ENCODE assay signal across 13 mouse cellular contexts in genomic region chr2:163350443-163350842, GRCm38 (mm10). TPM values are rescaled to one million over a fixed set of nuclear protein-coding genes. Genes with fewer than 3 reads are reported as not detected.
DNase-seq lines count a peak whose midpoint lies in the region; ATAC-seq and TF ChIP-seq lines count a peak whose summit lies in the region.
"Had no signal": no experiment of that assay in that cellular context is flagged by ENCODE, and none has a peak within 500 bp of the region (broad histone marks: within the 10 kb centered on the region; RNA-seq: fewer than 3 reads in every experiment).

No protein-coding gene starts in this region.

- H3K4me1 ChIP-seq in intestine, embryonic 14.5 days (replicated peaks; ENCODE audit: control insufficient read depth, insufficient read depth, low read length) = peaks cover 17% of the 10 kb centered on the region; the same call in 1 of the 2 replicates
- peaks cover 10% of the 10 kb centered on the region; the same call in 1 of the 2 replicates for H3K4me1 ChIP-seq in intestine, embryonic 16.5 days (ENCODE audit: control insufficient read depth, insufficient read depth, low read length)
- no peaks in the 10 kb centered on the region for H3K4me1 ChIP-seq in CH12.LX (ENCODE audit: control insufficient read depth in 1 of 2, insufficient read depth in 2 of 2)
- peaks cover 33% of the 10 kb centered on the region for H3K4me1 ChIP-seq in liver, embryonic 15.5 days (replicated peaks)
- H3K4me1 ChIP-seq: forebrain, embryonic 12.5 days had no signal

- WGBS in intestine, embryonic 14.5 days = 51% methylated on average over 5 of the region's 5 CpGs
- WGBS in intestine, embryonic 16.5 days = 56% methylated on average over 5 of the region's 5 CpGs
- WGBS in liver, embryonic 15.5 days (ENCODE audit: insufficient replicate concordance) = 19% methylated on average over 5 of the region's 5 CpGs

- H3K27me3 ChIP-seq in intestine, embryonic 14.5 days (replicated peaks; ENCODE audit: control insufficient read depth, insufficient read depth, low read length) = no peaks in the 10 kb centered on the region
- no peaks in the 10 kb centered on the region for H3K27me3 ChIP-seq in intestine, embryonic 16.5 days (replicated peaks; ENCODE audit: control insufficient read depth, insufficient read depth, low read length)
- H3K27me3 ChIP-seq in CH12.LX (replicated peaks) = peaks cover 91% of the 10 kb centered on the region
- H3K27me3 ChIP-seq in liver, embryonic 15.5 days = peaks cover 16% of the 10 kb centered on the region

- H3K4me3 ChIP-seq in intestine, embryonic 14.5 days (ENCODE audit: low read depth, low read length) = no peak overlapping the region
- H3K4me3 ChIP-seq in intestine, embryonic 16.5 days (ENCODE audit: low read length) = no peak overlapping the region
- H3K4me3 ChIP-seq in CH12.LX (replicated peaks in 1 of 3; ENCODE audit: low read depth in 2 of 3, low read length in 2 of 3, poor library complexity in 1 of 3) = no peak overlapping the region
- H3K4me3 ChIP-seq in liver, embryonic 15.5 days (replicated peaks) = no peak overlapping the region
- H3K4me3 ChIP-seq: forebrain, embryonic 12.5 days had no signal

- peak; percentile 20 to 56; a peak in 3 of 4 replicates for TF ChIP-seq CTCF in CH12.LX (conservative IDR thresholded peaks at IDR 0.05 in 1 of 2, IDR thresholded peaks at IDR 0.05 in 1 of 2; ENCODE audit: low read depth in 2 of 2, low read length in 2 of 2)

- DNase-seq in intestine, embryonic 14.5 days (ENCODE audit: low spot score) = no peak
- DNase-seq in CH12.LX (ENCODE audit: extremely low read depth) = no peak
- peak; percentile 10 for DNase-seq in brain, adult 2 months (ENCODE audit: low read depth, low spot score)
- DNase-seq in ovary, adult 18-20 months (ENCODE audit: low spot score) = no peak
- no peak for DNase-seq in adrenal gland, postnatal 10 days
- no peak for DNase-seq in B cell, adult 2 months
- DNase-seq: heart, adult 11 months; lung, postnatal 14 days; right cerebral cortex, adult 18-20 months had no signal

- H3K36me3 ChIP-seq in intestine, embryonic 14.5 days (ENCODE audit: control insufficient read depth, insufficient read depth, low read length) = no peaks in the 10 kb centered on the region
- no peaks in the 10 kb centered on the region for H3K36me3 ChIP-seq in intestine, embryonic 16.5 days (ENCODE audit: control insufficient read depth, insufficient read depth, low read length)
- no peaks in the 10 kb centered on the region for H3K36me3 ChIP-seq in CH12.LX (replicated peaks in 1 of 2; ENCODE audit: control insufficient read depth in 1 of 2, insufficient read depth in 1 of 2, low read length in 1 of 2)
- no peaks in the 10 kb centered on the region for H3K36me3 ChIP-seq in liver, embryonic 15.5 days (replicated peaks)
- H3K36me3 ChIP-seq: forebrain, embryonic 12.5 days had no signal

- in situ Hi-C loops in CH12.LX (cut with MboI; ENCODE audit: low pct_ligation_motif_present, low pct_unique_long_range_greater_than_20kb, low sequenced_read_pairs) = no loop called here

- H3K9ac ChIP-seq in intestine, embryonic 14.5 days (ENCODE audit: low read length) = no peak overlapping the region
- H3K9ac ChIP-seq in intestine, embryonic 16.5 days (ENCODE audit: low read depth, low read length) = no peak overlapping the region
- no peak overlapping the region for H3K9ac ChIP-seq in CH12.LX (ENCODE audit: insufficient read depth, low read depth)
- no peak overlapping the region for H3K9ac ChIP-seq in liver, embryonic 15.5 days
- H3K9ac ChIP-seq: forebrain, embryonic 12.5 days had no signal

- dilution Hi-C loops in CH12.LX (cut with MboI; ENCODE audit: extremely low pct_ligation_motif_present, extremely low pct_unique_long_range_greater_than_20kb, low sequenced_read_pairs) = no loop called here

- peak overlapping the region; percentile 89; the same call in 1 of the 2 replicates for H3K27ac ChIP-seq in intestine, embryonic 14.5 days (ENCODE audit: low read depth)
- H3K27ac ChIP-seq in intestine, embryonic 16.5 days (ENCODE audit: low read length) = no peak overlapping the region
- no peak overlapping the region for H3K27ac ChIP-seq in CH12.LX (ENCODE audit: insufficient read depth, low read depth)
- H3K27ac ChIP-seq in liver, embryonic 15.5 days (replicated peaks) = peak overlapping the region; percentile 39
- H3K27ac ChIP-seq: forebrain, embryonic 12.5 days had no signal

- peak; percentile 34 for TF ChIP-seq RAD21 in CH12.LX (IDR thresholded peaks at IDR 0.05; ENCODE audit: low read depth, low read length)

- no peak for TF ChIP-seq POLR2A in CH12.LX (IDR thresholded peaks at IDR 0.05; ENCODE audit: low read depth, low read length)

- ATAC-seq in intestine, embryonic 14.5 days (replicated peaks; ENCODE audit: low FRiP score, low TSS enrichment, low read depth) = no peak
- ATAC-seq in intestine, embryonic 16.5 days = no peak
- ATAC-seq in liver, embryonic 15.5 days (ENCODE audit: insufficient read depth) = peak; percentile 66
- ATAC-seq: inflammation-experienced regulatory T-cells, adult 6 months had no signal

- no peak for TF ChIP-seq EP300 in CH12.LX (IDR thresholded peaks at IDR 0.05; ENCODE audit: low read length)

- H3K9me3 ChIP-seq in intestine, embryonic 14.5 days (ENCODE audit: control insufficient read depth, low read length) = no peaks in the 10 kb centered on the region
- H3K9me3 ChIP-seq in intestine, embryonic 16.5 days (ENCODE audit: control insufficient read depth, low read length) = no peaks in the 10 kb centered on the region
- peaks cover 4% of the 10 kb centered on the region for H3K9me3 ChIP-seq in CH12.LX (replicated peaks; ENCODE audit: low read length)
- H3K9me3 ChIP-seq in liver, embryonic 15.5 days (replicated peaks) = no peaks in the 10 kb centered on the region
- H3K9me3 ChIP-seq: forebrain, embryonic 12.5 days had no signal

- H3K4me2 ChIP-seq in intestine, embryonic 14.5 days (ENCODE audit: low read length) = no peak overlapping the region
- H3K4me2 ChIP-seq in intestine, embryonic 16.5 days (ENCODE audit: low read depth, low read length) = no peak overlapping the region
- H3K4me2 ChIP-seq in CH12.LX (ENCODE audit: insufficient read depth, low read depth, poor library complexity, severe bottlenecking) = no peak overlapping the region
- peak overlapping the region; percentile 44 for H3K4me2 ChIP-seq in liver, embryonic 15.5 days
- H3K4me2 ChIP-seq: forebrain, embryonic 12.5 days had no signal

- H3K79me2 ChIP-seq in CH12.LX (replicated peaks; ENCODE audit: control insufficient read depth, extremely low read depth, insufficient read depth, poor library complexity, severe bottlenecking) = no peaks in the 10 kb centered on the region

TF ChIP-seq in CH12.LX, 34 proteins besides CTCF, POLR2A, EP300 and RAD21:
- TF ChIP-seq ZC3H11A (IDR thresholded peaks at IDR 0.05; ENCODE audit: low read depth, low read length) (no peak), MAFK (IDR thresholded peaks at IDR 0.05; ENCODE audit: insufficient replicate concordance, low read length) (no peak), SIN3A (IDR thresholded peaks at IDR 0.05; ENCODE audit: low read length) (no peak), USF1 (IDR thresholded peaks at IDR 0.05; ENCODE audit: low read depth, low read length) (no peak), CHD2 (IDR thresholded peaks at IDR 0.05; ENCODE audit: low read length) (no peak), ZNF384 (IDR thresholded peaks at IDR 0.05; ENCODE audit: low read depth, low read length) (no peak), TCF12 (IDR thresholded peaks at IDR 0.05; ENCODE audit: low read depth, low read length) (no peak), ELF1 (IDR thresholded peaks at IDR 0.05; ENCODE audit: low read depth, low read length) (no peak), USF2 (conservative IDR thresholded peaks at IDR 0.05; ENCODE audit: low read depth, low read length) (no peak), BHLHE40 (IDR thresholded peaks at IDR 0.05; ENCODE audit: low read depth, low read length) (no peak), TBP (conservative IDR thresholded peaks at IDR 0.05; ENCODE audit: low read depth, low read length) (no peak), MAX (IDR thresholded peaks at IDR 0.05; ENCODE audit: low read length) (no peak), MAZ (IDR thresholded peaks at IDR 0.05; ENCODE audit: low read depth, low read length) (no peak), ETS1 (conservative IDR thresholded peaks at IDR 0.05; ENCODE audit: low read depth, low read length) (no peak), NELFE (IDR thresholded peaks at IDR 0.05; ENCODE audit: low read depth, low read length) (no peak), MXI1 (IDR thresholded peaks at IDR 0.05; ENCODE audit: low read depth, low read length) (no peak), UBTF (IDR thresholded peaks at IDR 0.05; ENCODE audit: low read depth, low read length) (no peak), IRF4 (IDR thresholded peaks at IDR 0.05; ENCODE audit: low read depth, low read length) (no peak), JUND (conservative IDR thresholded peaks at IDR 0.05; ENCODE audit: low read depth, low read length) (no peak)

RNA-seq across cellular contexts. Expression of gene Jph2, which starts 47.4 kb away (rescaled TPM):
- polyA plus RNA-seq in intestine, embryonic 14.5 days (2014; fragmentation: Nextera tagmentation; extraction: Ambion mirVana) = 5.6 and 5.9 TPM in 2 replicates
- polyA plus RNA-seq in intestine, embryonic 16.5 days (2015; fragmentation: Nextera tagmentation; extraction: Ambion mirVana) = 6.3 and 7.5 TPM in 2 replicates
- total RNA-seq in CH12.LX (2012; rRNA removed) (not detected in 2 replicates), CH12.LX (2014; rRNA removed) (not detected in 2 replicates)
- not detected in 2 replicates for polyA plus RNA-seq in CH12.LX (2012; ENCODE audit: insufficient read length, low read depth)
- 0.21 and 0.23 TPM in 2 replicates for polyA plus RNA-seq in liver, embryonic 15.5 days (2015; fragmentation: Nextera tagmentation; extraction: Ambion mirVana)
- 10 to 100 TPM; 11.5 to 23.5 TPM for total RNA-seq in adrenal gland, postnatal 10 days (2021)
- polyA plus RNA-seq: inflammation-experienced regulatory T-cells, adult 6 months had no signal

Comparison
In these comparisons a context has a peak if more than half of its experiments do, and no peak if none do; other contexts are left out.
1. H3K27ac ChIP-seq: peak in intestine, embryonic 14.5 days (single experiment) and liver, embryonic 15.5 days (single experiment); none in intestine, embryonic 16.5 days (single experiment) and CH12.LX (single experiment).